Mouse (Mus musculus) hindbrain, embryonic 11.5 days (tissue): ENCODE results near the gene Atg9a. TPM values are rescaled to one million over a fixed set of nuclear protein-coding genes. Genes with fewer than 3 reads are reported as not detected.
A peak's percentile ranks its signal among the peaks of the same experiment; 100 is the strongest.
"Not testable (repeated sequence)": the region's sequence is repeated elsewhere in the genome, so short reads cannot be mapped to it uniquely, and the experiment has no call there.

Source experiments
- ATAC-seq: fragments of 200-750 bp; cut with Nextera tagmentation; 2 replicates; pipeline ENCODE4 v1.8.0; 2017; ENCODE audit warnings: mild to moderate bottlenecking, moderate TSS enrichment, moderate library complexity; ENCODE audit not compliant: low FRiP score
- DNase-seq: peaks from one replicate; pipeline ENCODE4 v3.0.0-alpha.2; 2015; ENCODE audit warnings: low spot score
- H3K27ac ChIP-seq: fragments of 300-500 bp; sonication (generic); 2 replicates; pipeline ENCODE4 v1.5.1; 2014; ENCODE audit warnings: mild to moderate bottlenecking, low read depth, low read length
- H3K27me3 ChIP-seq: fragments of 300-500 bp; sonication (generic); 2 replicates; pipeline ENCODE4 v1.6.1; 2014; ENCODE audit warnings: mild to moderate bottlenecking, low read length, moderate library complexity, mixed read lengths; ENCODE audit not compliant: control insufficient read depth, insufficient read depth
- H3K36me3 ChIP-seq: fragments of 300-500 bp; sonication (generic); 2 replicates; pipeline ENCODE4 v1.6.1; 2014; ENCODE audit warnings: mild to moderate bottlenecking, low read length, moderate library complexity, mixed read lengths; ENCODE audit not compliant: control insufficient read depth, insufficient read depth
- H3K4me1 ChIP-seq: fragments of 300-500 bp; sonication (generic); replicated peaks from 2 replicates; pipeline ENCODE4 v1.6.1; 2014; ENCODE audit warnings: low read length, mixed read lengths; ENCODE audit not compliant: control insufficient read depth, insufficient read depth
- H3K4me2 ChIP-seq: fragments of 300-500 bp; sonication (generic); replicated peaks from 2 replicates; pipeline ENCODE4 v1.6.1; 2014; ENCODE audit warnings: mild to moderate bottlenecking, low read depth, low read length
- H3K4me3 ChIP-seq: fragments of 300-500 bp; sonication (generic); 2 replicates; pipeline ENCODE4 v1.5.1; 2014; ENCODE audit warnings: low read depth, low read length
- H3K9ac ChIP-seq: fragments of 300-500 bp; sonication (generic); 2 replicates; pipeline ENCODE4 v1.6.1; 2014; ENCODE audit warnings: low read depth, low read length
- H3K9me3 ChIP-seq: fragments of 300-500 bp; sonication (generic); 2 replicates; pipeline ENCODE4 v1.6.1; 2016; ENCODE audit warnings: low read length; ENCODE audit not compliant: control insufficient read depth
- WGBS: fragments of 180-500 bp; shearing (Covaris S2); extraction: QIAGEN DNeasy Blood & Tissue Kit; methylation state at CpG from one replicate; pipeline ENCODE4 v1.1.7; 2014; 5-methylcytosine and 5-hydroxymethylcytosine counted together
- polyA plus RNA-seq: library from polyadenylated mRNA; unstranded; fragments of >200 nt; fragmentation: Nextera tagmentation; extraction: Ambion mirVana; gene quantifications from 2 replicates; pipeline ENCODE4 v1.2.1, GENCODE M21; 2014

Atg9a gene
- polyA plus RNA-seq = 17.4 and 18.6 TPM in 2 replicates

GRCm38 (mm10) chr1:75191622-75192402, at the start of gene Atg9a, which contains the start of gene Ankzf1:
Gene Atg9a, minus strand, starts transcription at chr1:75192196.
Gene Ankzf1, plus strand, starts transcription at chr1:75192151.
- Histone ChIP-seq H3K4me1 (no peaks in the 10 kb centered on the region), H3K36me3 (no peaks in the 10 kb centered on the region), H3K9ac (peak within 1 kb of the TSS; percentile 87), H3K27ac (peak within 1 kb of the TSS; percentile 90), H3K27me3 (no peaks in the 10 kb centered on the region), H3K9me3 (no peaks in the 10 kb centered on the region), H3K4me3 (peak within 1 kb of the TSS; percentile 78), H3K4me2 (peak within 1 kb of the TSS; percentile 95)
- ATAC-seq = peak; percentile 100
- WGBS = under 1% methylated on average over 50 of the region's 56 CpGs
- peak; percentile 92 for DNase-seq

GRCm38 (mm10) chr1:75239591-75239990, 47.6 kb upstream of the Atg9a start:
- H3K27ac ChIP-seq = no peak overlapping the region
- H3K4me3 ChIP-seq = no peak overlapping the region

GRCm38 (mm10) chr1:75236117-75237050, 44.4 kb upstream of the Atg9a start, which contains the start of gene Dnajb2:
Gene Dnajb2, plus strand, starts transcription at chr1:75236406.
- 1% methylated on average over 59 of the region's 64 CpGs for WGBS

More at GRCm38 (mm10) chr1:75239591-75239990, 47.6 kb upstream of the Atg9a start:
- WGBS = 85% methylated on average over 10 of the region's 10 CpGs
- DNase-seq = no peak
- no peak for ATAC-seq
- Histone ChIP-seq H3K27me3 (no peaks in the 10 kb centered on the region), H3K9me3 (no peaks in the 10 kb centered on the region), H3K4me2 (no peak overlapping the region), H3K4me1 (peaks cover 3% of the 10 kb centered on the region; the same call in 1 of the 2 replicates), H3K36me3 (no peaks in the 10 kb centered on the region), H3K9ac (no peak overlapping the region)

GRCm38 (mm10) chr1:75234606-75235005, 42.6 kb upstream of the Atg9a start:
- H3K4me3 ChIP-seq = no peak overlapping the region
- 2% methylated on average over 8 of the region's 8 CpGs for WGBS

More at GRCm38 (mm10) chr1:75236117-75237050, 44.4 kb upstream of the Atg9a start, which contains the start of gene Dnajb2:
- Histone ChIP-seq H3K27me3 (no peaks in the 10 kb centered on the region), H3K36me3 (no peaks in the 10 kb centered on the region), H3K4me2 (peak within 1 kb of the TSS; percentile 95), H3K27ac (peak within 1 kb of the TSS; percentile 74), H3K4me3 (peak within 1 kb of the TSS; percentile 60), H3K9me3 (no peaks in the 10 kb centered on the region), H3K9ac (peak within 1 kb of the TSS; percentile 80), H3K4me1 (peaks cover 3% of the 10 kb centered on the region; the same call in 1 of the 2 replicates)
- DNase-seq (peak; percentile 74), ATAC-seq (peak; percentile 89)

GRCm38 (mm10) chr1:75232489-75232888, 40.5 kb upstream of the Atg9a start:
- not testable (repeated sequence) for H3K27ac ChIP-seq, H3K4me1 ChIP-seq, H3K4me3 ChIP-seq, ATAC-seq, H3K27me3 ChIP-seq, H3K36me3 ChIP-seq, H3K9me3 ChIP-seq, DNase-seq, H3K9ac ChIP-seq, H3K4me2 ChIP-seq
- 65% methylated on average over 4 of the region's 4 CpGs for WGBS

More at GRCm38 (mm10) chr1:75234606-75235005, 42.6 kb upstream of the Atg9a start:
- Histone ChIP-seq H3K27ac (no peak overlapping the region), H3K4me1 (peaks cover 3% of the 10 kb centered on the region; the same call in 1 of the 2 replicates), H3K4me2 (no peak overlapping the region), H3K9me3 (no peaks in the 10 kb centered on the region), H3K36me3 (no peaks in the 10 kb centered on the region), H3K9ac (no peak overlapping the region), H3K27me3 (no peaks in the 10 kb centered on the region)
- peak; percentile 55; the same call in 1 of the 2 replicates for ATAC-seq
- peak; percentile 68 for DNase-seq

GRCm38 (mm10) chr1:75231664-75232152, 39.7 kb upstream of the Atg9a start, which contains the start of gene A630095N17Rik:
Gene A630095N17Rik, minus strand, starts transcription at chr1:75232102.
- H3K4me3 ChIP-seq = no peak within 1 kb of the TSS
- no peaks in the 10 kb centered on the region for H3K4me1 ChIP-seq
- H3K4me2 ChIP-seq = no peak within 1 kb of the TSS
- ATAC-seq = no peak
- no peaks in the 10 kb centered on the region for H3K9me3 ChIP-seq
- H3K27me3 ChIP-seq = no peaks in the 10 kb centered on the region
- 77% methylated on average over 5 of the region's 5 CpGs for WGBS
- no peaks in the 10 kb centered on the region for H3K36me3 ChIP-seq
- H3K27ac ChIP-seq = no peak within 1 kb of the TSS
- H3K9ac ChIP-seq = no peak within 1 kb of the TSS
- no peak for DNase-seq

GRCm38 (mm10) chr1:75231224-75231623, 39.2 kb upstream of the Atg9a start:
- Histone ChIP-seq H3K36me3 (no peaks in the 10 kb centered on the region), H3K4me2 (no peak overlapping the region), H3K9me3 (no peaks in the 10 kb centered on the region), H3K27ac (no peak overlapping the region), H3K27me3 (no peaks in the 10 kb centered on the region), H3K4me3 (no peak overlapping the region), H3K9ac (no peak overlapping the region), H3K4me1 (no peaks in the 10 kb centered on the region)
- WGBS = 83% methylated on average over 4 of the region's 4 CpGs
- no peak for DNase-seq
- ATAC-seq = no peak

GRCm38 (mm10) chr1:75230335-75230994, 38.5 kb upstream of the Atg9a start:
- DNase-seq = no peak
- Histone ChIP-seq H3K36me3 (no peaks in the 10 kb centered on the region), H3K27me3 (no peaks in the 10 kb centered on the region), H3K9me3 (no peaks in the 10 kb centered on the region), H3K4me1 (no peaks in the 10 kb centered on the region), H3K27ac (no peak overlapping the region), H3K9ac (no peak overlapping the region), H3K4me2 (no peak overlapping the region), H3K4me3 (no peak overlapping the region)
- 81% methylated on average over 7 of the region's 7 CpGs for WGBS
- ATAC-seq = no peak
